Mouse (Mus musculus): ENCODE data around the gene Klk1b3. TPM values are rescaled to one million over a fixed set of nuclear protein-coding genes. Genes with fewer than 3 reads are reported as not detected.
A peak's percentile ranks its signal among the peaks of the same experiment; 100 is the strongest.
"Not testable (repeated sequence)": the region's sequence is repeated elsewhere in the genome, so short reads cannot be mapped to it uniquely, and the experiment has no call there.

Klk1b3 gene
- polyA plus RNA-seq (2015; fragmentation: Nextera tagmentation; extraction: Ambion mirVana), result not detected in 2 replicates

GRCm38 (mm10) chr7:44197891-44198290 is at the start of gene Klk1b3:
Klk1b3 (plus strand) TSS chr7:44198191.
- no peaks in the 10 kb centered on the region for H3K9me3 ChIP-seq (replicated peaks)
- no peak within 1 kb of the TSS for H3K27ac ChIP-seq
- 67% methylated on average over 3 of the region's 3 CpGs for WGBS
- H3K36me3 ChIP-seq, result no peaks in the 10 kb centered on the region
- no peaks in the 10 kb centered on the region for H3K27me3 ChIP-seq
- H3K4me2 ChIP-seq, result no peak within 1 kb of the TSS
- H3K4me3 ChIP-seq (replicated peaks), result no peak within 1 kb of the TSS
- ATAC-seq (replicated peaks; ENCODE audit: low FRiP score), result no peak
- H3K4me1 ChIP-seq, result no peaks in the 10 kb centered on the region
- H3K9ac ChIP-seq, result no peak within 1 kb of the TSS

- no peaks in the 10 kb centered on the region for H3K36me3 ChIP-seq
- 57% methylated on average over 9 of the region's 9 CpGs for WGBS
- no peaks in the 10 kb centered on the region for H3K9me3 ChIP-seq (replicated peaks)
- 0 out of 2 replicates have a peak overlapping the region, but pooled peaks have one; percentile 18 for H3K27ac ChIP-seq
- 0 out of 2 replicates have a peak, but pooled peaks cover 5% of the 10 kb centered on the region for H3K4me1 ChIP-seq
- no peaks in the 10 kb centered on the region for H3K27me3 ChIP-seq
- no peak; the same call in 1 of the 2 replicates for ATAC-seq (replicated peaks; ENCODE audit: low FRiP score)
- H3K4me3 ChIP-seq (replicated peaks), result no peak overlapping the region
- H3K9ac ChIP-seq, result no peak overlapping the region
- no peak overlapping the region for H3K4me2 ChIP-seq
Observed at GRCm38 (mm10) chr7:44179299-44180045, 18.5 kb upstream of the Klk1b3 start.

GRCm38 (mm10) chr7:44186516-44186915 is 11.5 kb upstream of the Klk1b3 start:
- not testable (repeated sequence) for H3K9me3 ChIP-seq (replicated peaks); H3K27ac ChIP-seq; H3K4me1 ChIP-seq; H3K4me3 ChIP-seq (replicated peaks); H3K36me3 ChIP-seq; H3K27me3 ChIP-seq; H3K4me2 ChIP-seq; H3K9ac ChIP-seq; ATAC-seq (replicated peaks; ENCODE audit: low FRiP score)
- 49% methylated on average over 8 of the region's 8 CpGs for WGBS

- not testable (repeated sequence) for H3K27me3 ChIP-seq; H3K4me1 ChIP-seq; H3K27ac ChIP-seq; H3K36me3 ChIP-seq; H3K9me3 ChIP-seq (replicated peaks); H3K9ac ChIP-seq; H3K4me3 ChIP-seq (replicated peaks); H3K4me2 ChIP-seq; ATAC-seq (replicated peaks; ENCODE audit: low FRiP score)
Observed at GRCm38 (mm10) chr7:44187936-44188335, 10.1 kb upstream of the Klk1b3 start, which contains the start of gene Klk1b24. Klk1b24 (plus strand) TSS chr7:44188236.

GRCm38 (mm10) chr7:44193466-44193865 is 4.5 kb upstream of the Klk1b3 start:
- not testable (repeated sequence) for H3K36me3 ChIP-seq; H3K4me3 ChIP-seq (replicated peaks); H3K4me1 ChIP-seq; ATAC-seq (replicated peaks; ENCODE audit: low FRiP score); H3K4me2 ChIP-seq; H3K27me3 ChIP-seq; H3K9me3 ChIP-seq (replicated peaks); H3K9ac ChIP-seq; H3K27ac ChIP-seq
- WGBS, result 92% methylated on average over 1 of the region's 1 CpGs

- not testable (repeated sequence) for ATAC-seq (replicated peaks; ENCODE audit: low FRiP score); H3K4me2 ChIP-seq; H3K4me1 ChIP-seq; H3K27me3 ChIP-seq; H3K27ac ChIP-seq; H3K9me3 ChIP-seq (replicated peaks); H3K4me3 ChIP-seq (replicated peaks); H3K9ac ChIP-seq; H3K36me3 ChIP-seq
- WGBS, result 22% methylated on average over 3 of the region's 3 CpGs
Observed at GRCm38 (mm10) chr7:44207135-44207534, 9.1 kb downstream of the Klk1b3 start, which contains the start of gene Klk1b4. Klk1b4 (plus strand) TSS chr7:44207435.

- H3K4me2 ChIP-seq, result no peak overlapping the region
- WGBS, result 73% methylated on average over 3 of the region's 3 CpGs
- H3K27ac ChIP-seq, result no peak overlapping the region
- no peaks in the 10 kb centered on the region for H3K27me3 ChIP-seq
- H3K9me3 ChIP-seq (replicated peaks), result no peaks in the 10 kb centered on the region
- no peak overlapping the region for H3K9ac ChIP-seq
- no peaks in the 10 kb centered on the region for H3K36me3 ChIP-seq
- ATAC-seq (replicated peaks; ENCODE audit: low FRiP score), result no peak
- H3K4me1 ChIP-seq, result no peaks in the 10 kb centered on the region
- no peak overlapping the region for H3K4me3 ChIP-seq (replicated peaks)
Observed at GRCm38 (mm10) chr7:44208307-44208706, 10.3 kb downstream of the Klk1b3 start.

GRCm38 (mm10) chr7:44215645-44216044 is 17.7 kb downstream of the Klk1b3 start, which contains the start of gene Klk1b5:
Klk1b5 (plus strand) TSS chr7:44215945.
- H3K36me3 ChIP-seq, result no peaks in the 10 kb centered on the region
- no peak for ATAC-seq (replicated peaks; ENCODE audit: low FRiP score)
- H3K4me2 ChIP-seq, result no peak within 1 kb of the TSS
- H3K4me1 ChIP-seq, result no peaks in the 10 kb centered on the region
- H3K9me3 ChIP-seq (replicated peaks), result no peaks in the 10 kb centered on the region
- H3K27me3 ChIP-seq, result no peaks in the 10 kb centered on the region
- no peak within 1 kb of the TSS for H3K9ac ChIP-seq
- no peak within 1 kb of the TSS for H3K4me3 ChIP-seq (replicated peaks)
- WGBS, result 85% methylated on average over 1 of the region's 1 CpGs
- no peak within 1 kb of the TSS for H3K27ac ChIP-seq

- H3K9ac ChIP-seq; H3K27ac ChIP-seq; H3K4me2 ChIP-seq; H3K27me3 ChIP-seq; H3K4me3 ChIP-seq (replicated peaks); ATAC-seq (replicated peaks; ENCODE audit: low FRiP score); H3K9me3 ChIP-seq (replicated peaks); H3K4me1 ChIP-seq; H3K36me3 ChIP-seq: not testable (repeated sequence)
- WGBS, result 69% methylated on average over 9 of the region's 10 CpGs
Observed at GRCm38 (mm10) chr7:44221601-44222000, 23.6 kb downstream of the Klk1b3 start.

- not testable (repeated sequence) for H3K36me3 ChIP-seq; H3K9me3 ChIP-seq (replicated peaks); H3K4me2 ChIP-seq; H3K4me3 ChIP-seq (replicated peaks); H3K4me1 ChIP-seq; H3K27me3 ChIP-seq; H3K9ac ChIP-seq; H3K27ac ChIP-seq; ATAC-seq (replicated peaks; ENCODE audit: low FRiP score)
- WGBS, result 77% methylated on average over 6 of the region's 6 CpGs
Observed at GRCm38 (mm10) chr7:44222335-44222734, 24.3 kb downstream of the Klk1b3 start.

GRCm38 (mm10) chr7:44225076-44225475 is 27.1 kb downstream of the Klk1b3 start, which contains the start of gene Klk1:
Klk1 (plus strand) TSS chr7:44225360.
- ATAC-seq (replicated peaks; ENCODE audit: low FRiP score), result no peak
- no peaks in the 10 kb centered on the region for H3K9me3 ChIP-seq (replicated peaks)
- 29% methylated on average over 1 of the region's 1 CpGs for WGBS
- H3K4me3 ChIP-seq (replicated peaks), result no peak within 1 kb of the TSS
- H3K27me3 ChIP-seq, result no peaks in the 10 kb centered on the region
- no peak within 1 kb of the TSS for H3K4me2 ChIP-seq
- no peak within 1 kb of the TSS for H3K27ac ChIP-seq
- no peaks in the 10 kb centered on the region for H3K36me3 ChIP-seq
- H3K4me1 ChIP-seq, result no peaks in the 10 kb centered on the region
- H3K9ac ChIP-seq, result no peak within 1 kb of the TSS

- no peak for ATAC-seq (replicated peaks; ENCODE audit: low FRiP score)
- Histone ChIP-seq H3K27ac (no peak within 1 kb of the TSS), H3K4me1 (no peaks in the 10 kb centered on the region), H3K27me3 (no peaks in the 10 kb centered on the region), H3K9ac (no peak within 1 kb of the TSS), H3K4me2 (no peak within 1 kb of the TSS), H3K4me3 (replicated peaks) (no peak within 1 kb of the TSS), H3K9me3 (replicated peaks) (no peaks in the 10 kb centered on the region), H3K36me3 (no peaks in the 10 kb centered on the region)
- WGBS, result 73% methylated on average over 3 of the region's 3 CpGs
Observed at GRCm38 (mm10) chr7:44235909-44236308, 37.9 kb downstream of the Klk1b3 start, which contains the start of gene Gm36864. Gm36864 (plus strand) TSS chr7:44236177.
